Mouse (Mus musculus): ENCODE data around the gene Coa5. TPM values are rescaled to one million over a fixed set of nuclear protein-coding genes. Genes with fewer than 3 reads are reported as not detected.

The Coa5 gene
- total and polyA plus RNA-seq, 3 experiments, result 43.8 to 79.8 (median 62.8) TPM

GRCm38 (mm10) chr1:37442848-37443835, 13.2 kb upstream of the Coa5 start:
- Histone ChIP-seq H3K4me2 (ENCODE audit: insufficient read depth, low read depth, poor library complexity, severe bottlenecking) (no peak overlapping the region), H3K9me3 (replicated peaks; ENCODE audit: low read length) (no peaks in the 10 kb centered on the region), H3K9ac (ENCODE audit: insufficient read depth, low read depth) (no peak overlapping the region), H3K4me3 (replicated peaks in 1 of 3; ENCODE audit: low read depth in 2 of 3, low read length in 2 of 3, poor library complexity in 1 of 3) (no peak overlapping the region), H3K36me3 (replicated peaks in 1 of 2; ENCODE audit: control insufficient read depth in 1 of 2, insufficient read depth in 1 of 2, low read length in 1 of 2) (peaks cover 63 to 93% of the 10 kb centered on the region in 2 experiments), H3K27ac (ENCODE audit: insufficient read depth, low read depth) (no peak overlapping the region), H3K79me2 (replicated peaks; ENCODE audit: control insufficient read depth, extremely low read depth, insufficient read depth, poor library complexity, severe bottlenecking) (no peaks in the 10 kb centered on the region), H3K4me1 (ENCODE audit: control insufficient read depth in 1 of 2, insufficient read depth in 2 of 2) (no peaks in the 10 kb centered on the region), H3K27me3 (replicated peaks) (no peaks in the 10 kb centered on the region)
- DNase-seq (ENCODE audit: extremely low read depth), result no peak
- dilution Hi-C loops (cut with MboI; ENCODE audit: extremely low pct_ligation_motif_present, extremely low pct_unique_long_range_greater_than_20kb, low sequenced_read_pairs), result no loop called here
- TF ChIP-seq JUN (IDR thresholded peaks at IDR 0.05; ENCODE audit: insufficient read depth, low read depth, low read length), result no peak
- no peak for TF ChIP-seq TBP (conservative IDR thresholded peaks at IDR 0.05; ENCODE audit: low read depth, low read length)
- no peak for TF ChIP-seq ETS1 (conservative IDR thresholded peaks at IDR 0.05; ENCODE audit: low read depth, low read length)
- TF ChIP-seq HCFC1 (IDR thresholded peaks at IDR 0.05; ENCODE audit: low read depth, low read length), result no peak
- TF ChIP-seq IRF4 (IDR thresholded peaks at IDR 0.05; ENCODE audit: low read depth, low read length), result no peak
- no peak for TF ChIP-seq PAX5 (IDR thresholded peaks at IDR 0.05; ENCODE audit: low read length)
- no peak for TF ChIP-seq TCF12 (IDR thresholded peaks at IDR 0.05; ENCODE audit: low read depth, low read length)
- TF ChIP-seq POLR2AphosphoS2 (IDR thresholded peaks at IDR 0.05; ENCODE audit: low read depth, low read length), result no peak
- no peak for TF ChIP-seq SMC3 (IDR thresholded peaks at IDR 0.05; ENCODE audit: low read depth, low read length)
- no peak for TF ChIP-seq RCOR1 (conservative IDR thresholded peaks at IDR 0.05; ENCODE audit: low read depth, low read length)
- no peak for TF ChIP-seq MAX (IDR thresholded peaks at IDR 0.05; ENCODE audit: low read length)
- TF ChIP-seq BHLHE40 (IDR thresholded peaks at IDR 0.05; ENCODE audit: low read depth, low read length), result no peak
- TF ChIP-seq SIN3A (IDR thresholded peaks at IDR 0.05; ENCODE audit: low read length), result no peak
- TF ChIP-seq NRF1 (IDR thresholded peaks at IDR 0.05; ENCODE audit: low read depth, low read length), result no peak
- TF ChIP-seq ZMIZ1 (IDR thresholded peaks at IDR 0.05; ENCODE audit: low read depth, low read length), result no peak
- TF ChIP-seq ZNF384 (IDR thresholded peaks at IDR 0.05; ENCODE audit: low read depth, low read length), result no peak
- TF ChIP-seq USF1 (IDR thresholded peaks at IDR 0.05; ENCODE audit: low read depth, low read length), result no peak
- no peak for TF ChIP-seq GABPA (IDR thresholded peaks at IDR 0.05; ENCODE audit: insufficient replicate concordance, low read depth, low read length)
- no peak for TF ChIP-seq UBTF (IDR thresholded peaks at IDR 0.05; ENCODE audit: low read depth, low read length)
- in situ Hi-C loops (cut with MboI; ENCODE audit: low pct_ligation_motif_present, low pct_unique_long_range_greater_than_20kb, low sequenced_read_pairs), result no loop called here

GRCm38 (mm10) chr1:37436419-37436818, 6.5 kb upstream of the Coa5 start:
- DNase-seq (ENCODE audit: extremely low read depth), result no peak
- no peak overlapping the region for H3K27ac ChIP-seq (ENCODE audit: insufficient read depth, low read depth)
- H3K27me3 ChIP-seq (replicated peaks), result no peaks in the 10 kb centered on the region
- H3K9ac ChIP-seq (ENCODE audit: insufficient read depth, low read depth), result no peak overlapping the region
- TF ChIP-seq MYC (IDR thresholded peaks at IDR 0.05; ENCODE audit: low read depth, low read length) (no peak), NRF1 (IDR thresholded peaks at IDR 0.05; ENCODE audit: low read depth, low read length) (no peak), ZMIZ1 (IDR thresholded peaks at IDR 0.05; ENCODE audit: low read depth, low read length) (no peak), RCOR1 (conservative IDR thresholded peaks at IDR 0.05; ENCODE audit: low read depth, low read length) (no peak), PAX5 (IDR thresholded peaks at IDR 0.05; ENCODE audit: low read length) (no peak), JUND (conservative IDR thresholded peaks at IDR 0.05; ENCODE audit: low read depth, low read length) (no peak)
- H3K4me2 ChIP-seq (ENCODE audit: insufficient read depth, low read depth, poor library complexity, severe bottlenecking), result no peak overlapping the region
- peaks cover 0 to 12% of the 10 kb centered on the region in 2 experiments; a peak in 3 of 4 replicates for H3K4me1 ChIP-seq (ENCODE audit: control insufficient read depth in 1 of 2, insufficient read depth in 2 of 2)
- H3K9me3 ChIP-seq (replicated peaks; ENCODE audit: low read length), result no peaks in the 10 kb centered on the region
- dilution Hi-C loops (cut with MboI; ENCODE audit: extremely low pct_ligation_motif_present, extremely low pct_unique_long_range_greater_than_20kb, low sequenced_read_pairs) (no loop called here), in situ Hi-C loops (cut with MboI; ENCODE audit: low pct_ligation_motif_present, low pct_unique_long_range_greater_than_20kb, low sequenced_read_pairs) (no loop called here)
- peaks cover 72 to 92% of the 10 kb centered on the region in 2 experiments for H3K36me3 ChIP-seq (replicated peaks in 1 of 2; ENCODE audit: control insufficient read depth in 1 of 2, insufficient read depth in 1 of 2, low read length in 1 of 2)
- H3K4me3 ChIP-seq (replicated peaks in 1 of 3; ENCODE audit: low read depth in 2 of 3, low read length in 2 of 3, poor library complexity in 1 of 3), result no peak overlapping the region
- H3K79me2 ChIP-seq (replicated peaks; ENCODE audit: control insufficient read depth, extremely low read depth, insufficient read depth, poor library complexity, severe bottlenecking), result peaks cover 7% of the 10 kb centered on the region
